Mouse (Mus musculus) embryonic fibroblast, embryonic 13.5 days (primary cell): ENCODE results near the gene Adk.

Experiments
- CTCF ChIP-seq: IDR thresholded peaks from 2 replicates; pipeline ENCODE4 v1.5.1; 2011; ENCODE audit warnings: mild to moderate bottlenecking, control low read depth, low read length, moderate library complexity, borderline replicate concordance; ENCODE audit not compliant: insufficient read depth
- POLR2A ChIP-seq: IDR thresholded peaks from 2 replicates; pipeline ENCODE4 v1.6.1; 2011; ENCODE audit warnings: low read depth, mild to moderate bottlenecking, control low read depth, low read length, moderate library complexity

DNA sequence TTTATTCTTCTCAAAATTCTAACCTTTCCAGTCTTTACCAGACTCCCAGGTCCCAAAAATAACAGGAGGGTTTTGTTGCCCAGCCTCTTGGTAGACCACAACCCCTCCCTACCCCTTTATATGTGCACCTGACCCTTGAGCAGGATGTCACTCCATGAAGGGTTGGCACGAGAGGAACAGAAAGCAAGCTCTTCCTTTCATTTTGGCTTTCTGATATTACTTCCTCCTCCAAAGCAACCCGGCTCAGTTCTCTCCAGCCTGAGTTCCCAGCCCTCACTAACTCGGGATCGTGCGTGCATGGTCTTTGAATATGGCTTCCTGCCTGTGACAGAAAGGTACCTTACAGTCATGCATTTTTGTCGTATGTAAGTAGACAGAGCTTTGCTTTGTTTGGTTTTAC lies 142.0 kb downstream of the Adk start:
- TF ChIP-seq POLR2A (no peak), CTCF (no peak)
